Mouse (Mus musculus) liver, postnatal 0 days (tissue): ENCODE measurements at regions not wholly inside any gene's neighbourhood (a gene's known extent, or its start where the extent isn't known, plus 50 kb on each side); places are given as distances from the start of the nearest gene placed in this dataset.

Experiments
- CTCF ChIP-seq: sonication (generic); IDR thresholded peaks from 2 replicates; pipeline ENCODE4 v1.5.1; 2016; ENCODE audit warnings: antibody characterized with exemption, low read depth
- EP300 ChIP-seq: IDR thresholded peaks from 2 replicates; pipeline ENCODE4 v1.6.1; 2016; ENCODE audit warnings: antibody characterized with exemption, low read depth, mild to moderate bottlenecking

DNA sequence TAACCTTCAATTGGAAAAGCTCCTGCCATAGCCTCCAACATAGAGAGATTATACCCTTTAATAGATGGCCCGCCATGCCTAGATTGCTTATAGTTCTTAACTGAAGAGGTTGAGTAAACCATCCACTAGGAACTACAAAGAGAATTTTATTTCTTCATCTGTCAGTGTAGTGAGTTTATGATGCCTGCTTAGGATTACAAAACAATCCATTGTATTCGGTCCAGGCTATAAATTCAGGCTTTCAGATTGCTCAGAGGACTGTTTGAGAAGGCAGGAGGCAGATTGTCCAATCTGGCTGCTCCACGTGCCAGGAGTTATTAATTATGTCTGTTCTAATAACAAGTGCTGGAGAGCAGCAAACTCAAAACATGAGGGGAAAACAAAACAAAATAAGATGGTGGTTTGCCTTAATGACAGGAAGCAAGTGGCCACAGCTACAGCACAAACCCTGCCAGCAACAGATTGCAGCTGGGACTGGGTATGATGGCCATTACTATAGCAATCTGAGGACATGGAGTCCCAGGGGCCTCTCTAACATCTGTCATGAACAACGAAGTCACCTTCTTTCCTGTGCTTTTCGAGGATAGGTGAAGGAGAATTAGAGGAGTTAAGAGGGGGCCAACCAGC, 154.4 kb upstream of the Bcl6 start:
- no peak for TF ChIP-seq CTCF
- no peak for TF ChIP-seq EP300
